Mouse (Mus musculus) ES-E14 (cell line): ENCODE measurements around the gene Etv6. TPM values are rescaled to one million over a fixed set of nuclear protein-coding genes. Genes with fewer than 3 reads are reported as not detected.

Source experiments
- DNase-seq: peaks from one replicate; pipeline ENCODE4 v3.0.0-alpha.2; 2013; ENCODE audit warnings: low read depth, low spot score
- H3K27ac ChIP-seq: 2 replicates; pipeline ENCODE4 v1.5.1; 2012; ENCODE audit warnings: low read depth, mild to moderate bottlenecking, low read length, moderate library complexity, mixed read lengths; ENCODE audit not compliant: poor library complexity, insufficient read depth, severe bottlenecking
- H3K36me3 ChIP-seq: 2 replicates; pipeline ENCODE4 v1.6.1; 2012; ENCODE audit warnings: mild to moderate bottlenecking, low read length, moderate library complexity, mixed read lengths; ENCODE audit not compliant: control insufficient read depth, poor library complexity, insufficient read depth, severe bottlenecking
- H3K4me1 ChIP-seq, 2 experiments: fragments of 150-350 bp in 1 of 2; sonication (generic) in 1 of 2; 2 replicates each; pipeline ENCODE4 v1.6.1; 2012; ENCODE audit warnings: low read length in 2 of 2, mild to moderate bottlenecking in 1 of 2, mixed read lengths in 1 of 2; ENCODE audit not compliant: control insufficient read depth in 2 of 2, insufficient read depth in 2 of 2, poor library complexity in 1 of 2
- H3K4me3 ChIP-seq, 2 experiments: fragments of 150-350 bp in 1 of 2; sonication (generic) in 1 of 2; 2 replicates each; pipeline ENCODE4 v1.5.1; 2012; ENCODE audit warnings: low read length in 2 of 2, low read depth in 1 of 2, mild to moderate bottlenecking in 1 of 2, mixed read lengths in 1 of 2; ENCODE audit not compliant: insufficient read depth in 1 of 2, poor library complexity in 1 of 2, severe bottlenecking in 1 of 2
- H3K9ac ChIP-seq: 2 replicates; pipeline ENCODE4 v1.6.1; 2012; ENCODE audit warnings: low read depth, mild to moderate bottlenecking, low read length, mixed read lengths; ENCODE audit not compliant: poor library complexity, insufficient read depth, severe bottlenecking
- H3K9me3 ChIP-seq: fragments of 150-350 bp; sonication (generic); 2 replicates; pipeline ENCODE4 v1.6.1; 2012; ENCODE audit warnings: low read depth, mild to moderate bottlenecking, low read length; ENCODE audit not compliant: control insufficient read depth, insufficient read depth
- CHD2 ChIP-seq: IDR thresholded peaks from 2 replicates; pipeline ENCODE4 v1.6.1; 2014; ENCODE audit warnings: mild to moderate bottlenecking, low read depth, low read length, inconsistent platforms
- HCFC1 ChIP-seq: IDR thresholded peaks from 2 replicates; pipeline ENCODE4 v1.6.1; 2012; ENCODE audit warnings: low read length, inconsistent platforms, borderline replicate concordance; ENCODE audit not compliant: insufficient read depth
- MAFK ChIP-seq: IDR thresholded peaks from 2 replicates; pipeline ENCODE4 v1.6.1; 2014; ENCODE audit warnings: mild to moderate bottlenecking, low read depth, low read length, inconsistent platforms; ENCODE audit not compliant: insufficient read depth
- ZC3H11A ChIP-seq: IDR thresholded peaks from 2 replicates; pipeline ENCODE4 v1.6.1; 2012; ENCODE audit warnings: low read depth, mild to moderate bottlenecking, inconsistent platforms, low read length, borderline replicate concordance
- ZNF384 ChIP-seq: IDR thresholded peaks from 2 replicates; pipeline ENCODE4 v1.6.1; 2012; ENCODE audit warnings: low read depth, low read length, inconsistent platforms
- in situ Hi-C, 2 experiments: fragments of 600-800 bp; cut with MboI; formaldehyde crosslinking; loops; one replicate each; pipeline ENCODE4 v1.15.1; 2025; ENCODE audit warnings: low sequenced_read_pairs in 2 of 2, inconsistent platforms in 1 of 2; ENCODE audit not compliant: unreplicated experiment in 2 of 2
- total RNA-seq: library from RNA; depleted of rRNA; stranded (reverse); fragments of 300-350 nt; gene quantifications from 2 replicates; pipeline ENCODE4 v1.2.3, GENCODE M21; 2012

Gene Etv6
- total RNA-seq, 1 experiment: 11.8 TPM

DNA sequence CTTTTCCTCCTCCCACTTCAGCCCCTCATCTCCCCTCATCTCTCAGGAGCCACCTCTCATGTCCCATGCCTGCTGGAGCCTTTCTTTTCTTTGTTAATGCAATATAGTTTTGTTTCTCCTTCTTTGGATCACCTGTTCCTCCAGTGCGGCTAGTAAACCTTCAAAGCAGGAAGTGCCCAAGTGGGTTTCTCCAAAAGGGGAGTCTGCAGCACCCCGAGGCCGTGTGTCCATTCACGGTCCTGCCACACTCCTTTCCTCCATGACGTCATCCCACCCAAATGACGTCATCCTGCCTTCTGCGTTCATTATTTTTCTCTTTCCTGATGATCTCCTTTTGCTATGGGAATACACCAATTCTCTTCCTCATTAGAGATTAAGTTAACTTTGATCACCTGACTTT, 20.1 kb downstream of the Etv6 start:
- H3K4me1 ChIP-seq: no peaks in the 10 kb centered on the region

DNA sequence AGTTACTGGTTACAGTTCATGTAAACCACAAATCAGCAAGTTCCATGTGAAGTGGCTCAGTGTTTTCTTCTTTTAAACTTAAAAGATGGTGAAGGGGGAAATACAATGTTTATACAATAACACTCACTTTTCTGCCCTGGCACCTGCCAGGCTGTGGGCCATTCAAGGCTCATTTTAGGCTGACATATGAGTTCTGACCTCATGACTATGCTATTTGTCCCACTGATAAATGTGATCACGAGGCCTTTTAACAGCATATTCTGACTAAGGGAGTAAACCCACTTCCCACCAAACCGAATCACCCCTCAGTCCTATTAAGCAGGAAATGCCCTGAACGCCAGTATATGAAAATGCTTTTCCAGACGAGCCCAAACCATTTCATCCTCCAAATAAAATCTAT, 23.0 kb downstream of the Etv6 start:
- Histone ChIP-seq H3K4me1 (no peaks in the 10 kb centered on the region), H3K9ac (no peak overlapping the region), H3K9me3 (no peaks in the 10 kb centered on the region), H3K36me3 (no peaks in the 10 kb centered on the region; the same call in 1 of the 2 replicates), H3K27ac (no peak overlapping the region), H3K4me3 (no peak overlapping the region)
- TF ChIP-seq MAFK: no peak
- in situ Hi-C loops: no loop called here
- no peak for DNase-seq

More for the DNA sequence above, 20.1 kb downstream of the Etv6 start:
- H3K4me3 ChIP-seq: no peak overlapping the region
- no peak for DNase-seq
- TF ChIP-seq MAFK (no peak), ZNF384 (no peak), ZC3H11A (no peak), HCFC1 (no peak), CHD2 (no peak)
- no peaks in the 10 kb centered on the region; the same call in 1 of the 2 replicates for H3K36me3 ChIP-seq
- no peak overlapping the region for H3K9ac ChIP-seq
- H3K9me3 ChIP-seq: no peaks in the 10 kb centered on the region
- H3K27ac ChIP-seq: no peak overlapping the region
- in situ Hi-C loops: no loop called here

DNA sequence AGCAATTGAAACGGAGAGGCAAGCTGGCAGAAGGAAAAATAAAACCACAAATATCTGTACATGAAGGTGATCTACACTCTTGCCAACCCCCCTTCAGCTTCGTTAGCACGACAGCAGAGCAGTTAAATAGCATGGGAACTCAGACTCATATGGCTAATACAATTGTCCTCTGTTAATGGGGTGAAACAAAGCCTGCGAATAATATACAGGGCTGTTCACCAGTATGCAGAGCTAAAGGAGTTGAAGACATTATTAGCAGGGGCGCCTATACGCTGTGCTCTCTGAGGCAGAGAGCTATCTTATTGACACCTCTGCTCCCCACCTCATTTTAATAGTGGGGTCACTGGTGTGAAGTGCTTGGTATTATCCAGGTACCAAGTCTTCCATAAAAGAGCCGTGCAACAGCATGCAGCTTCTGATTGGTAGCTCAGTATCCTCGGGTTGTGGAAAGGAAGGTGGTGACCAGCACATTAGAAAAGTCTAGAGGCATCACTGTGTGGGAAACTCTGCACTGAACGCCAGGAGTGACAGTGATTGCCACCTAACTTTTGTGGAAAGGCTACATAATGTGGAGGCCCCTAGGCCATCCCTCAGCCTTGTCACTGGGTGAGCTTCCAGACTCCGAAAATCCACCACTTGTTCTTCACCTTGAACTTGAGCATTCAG, 23.5 kb downstream of the Etv6 start:
- Histone ChIP-seq H3K36me3 (no peaks in the 10 kb centered on the region; the same call in 1 of the 2 replicates), H3K4me3 (no peak overlapping the region), H3K4me1 (no peaks in the 10 kb centered on the region), H3K27ac (no peak overlapping the region), H3K9me3 (no peaks in the 10 kb centered on the region), H3K9ac (no peak overlapping the region)
- in situ Hi-C loops: no loop called here
- no peak for TF ChIP-seq ZNF384
- no peak for TF ChIP-seq MAFK
- no peak for TF ChIP-seq HCFC1
- no peak for TF ChIP-seq CHD2
- TF ChIP-seq ZC3H11A: no peak
- no peak for DNase-seq

DNA sequence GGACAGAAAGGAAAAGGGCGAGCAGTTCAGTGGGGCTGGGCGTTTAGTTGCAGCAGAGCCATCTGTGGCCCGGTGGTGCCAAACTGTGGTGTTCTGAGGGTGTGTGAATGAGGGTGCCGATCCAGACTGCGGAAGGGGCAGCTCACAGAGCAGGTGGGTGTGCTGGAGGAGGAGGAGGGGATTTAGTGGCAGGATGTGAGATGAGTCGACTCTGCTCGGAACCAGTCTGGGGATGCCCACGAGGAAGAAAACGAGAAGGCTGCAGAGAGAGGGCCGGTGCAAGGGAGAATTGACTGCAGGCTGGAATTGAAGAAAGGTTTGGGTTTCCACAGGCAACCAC, 24.0 kb downstream of the Etv6 start:
- in situ Hi-C loops: no loop called here

DNA sequence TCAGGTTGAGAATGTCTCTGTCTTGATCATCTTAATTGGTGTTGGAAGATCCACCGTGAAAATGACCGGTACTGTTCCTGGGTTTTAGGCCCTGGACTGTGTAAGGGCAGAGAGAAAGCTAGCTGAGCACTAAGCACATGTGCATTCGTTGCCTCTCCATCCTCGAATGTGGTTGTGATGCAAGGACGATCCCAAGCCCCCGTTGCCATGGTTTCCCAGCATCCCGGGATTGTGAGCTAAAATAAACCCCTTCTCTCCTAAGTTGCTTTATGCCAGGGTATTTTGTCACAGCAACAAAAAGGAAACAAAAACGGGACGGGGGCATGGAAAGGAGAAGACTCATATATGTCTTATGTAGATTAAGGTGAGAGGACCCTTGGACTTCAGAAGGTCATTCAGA, 24.5 kb downstream of the Etv6 start:
- TF ChIP-seq MAFK: no peak
- TF ChIP-seq CHD2: no peak
- TF ChIP-seq ZNF384: no peak
- TF ChIP-seq HCFC1: no peak
- TF ChIP-seq ZC3H11A: no peak
- Histone ChIP-seq H3K9ac (no peak overlapping the region), H3K36me3 (no peaks in the 10 kb centered on the region; the same call in 1 of the 2 replicates), H3K9me3 (no peaks in the 10 kb centered on the region), H3K27ac (no peak overlapping the region), H3K4me1 (no peaks in the 10 kb centered on the region), H3K4me3 (no peak overlapping the region)
- in situ Hi-C loops: no loop called here
- DNase-seq: no peak

More for the DNA sequence above, 24.0 kb downstream of the Etv6 start:
- TF ChIP-seq HCFC1 (no peak), CHD2 (no peak), ZC3H11A (no peak), MAFK (no peak), ZNF384 (no peak)
- Histone ChIP-seq H3K9ac (no peak overlapping the region), H3K27ac (no peak overlapping the region), H3K4me3 (no peak overlapping the region), H3K9me3 (no peaks in the 10 kb centered on the region), H3K4me1 (no peaks in the 10 kb centered on the region), H3K36me3 (no peaks in the 10 kb centered on the region; the same call in 1 of the 2 replicates)
- DNase-seq: no peak
